Comparison of ENCODE assay signal across 17 mouse cellular contexts in genomic region chr14:27662251-27662650, GRCm38 (mm10). TPM values are rescaled to one million over a fixed set of nuclear protein-coding genes. Genes with fewer than 3 reads are reported as not detected.
A peak's percentile ranks its signal among the peaks of the same experiment; 100 is the strongest.
DNase-seq lines count a peak whose midpoint lies in the region; ATAC-seq lines count a peak whose summit lies in the region.
"Had no signal": no experiment of that assay in that cellular context is flagged by ENCODE, and none has a peak within 500 bp of the region (broad histone marks: within the 10 kb centered on the region; RNA-seq: fewer than 3 reads in every experiment).

No protein-coding gene starts in this region.

- no peak for DNase-seq in frontal cortex, postnatal 25 days (ENCODE audit: low spot score in 2 of 2)
- DNase-seq in neural tube, embryonic 10.5 days (ENCODE audit: extremely low spot score, low spot score): no peak
- DNase-seq in layer of hippocampus, adult 9-11 months: peak; percentile 49
- DNase-seq in right cerebral cortex, postnatal 25 days: peak; percentile 45
- no peak for DNase-seq in kidney, postnatal 14 days
- DNase-seq: cerebellum, postnatal 36 days; heart, adult 18-20 months; heart, postnatal 14 days; kidney, adult 2 months; lung, postnatal 36 days; thymus, postnatal 4 days had no signal

- H3K4me2 ChIP-seq in neural tube, embryonic 13.5 days: no peak overlapping the region
- H3K4me2 ChIP-seq: midbrain, embryonic 12.5 days had no signal

- no peaks in the 10 kb centered on the region for H3K27me3 ChIP-seq in neural tube, embryonic 13.5 days
- H3K27me3 ChIP-seq: midbrain, embryonic 12.5 days had no signal

- 0 out of 2 replicates have a peak, but pooled peaks have one; percentile 25 for ATAC-seq in frontal cortex, adult (ENCODE audit: low TSS enrichment)
- ATAC-seq in neural tube, embryonic 13.5 days (ENCODE audit: low read depth): 0 out of 2 replicates have a peak, but pooled peaks have one; percentile 19
- no peak for ATAC-seq in inflammation-experienced regulatory T-cells, adult 6 months

- H3K9ac ChIP-seq in neural tube, embryonic 13.5 days: no peak overlapping the region
- H3K9ac ChIP-seq: liver, embryonic 14.5 days; midbrain, embryonic 12.5 days had no signal

- H3K9me3 ChIP-seq in neural tube, embryonic 13.5 days: no peaks in the 10 kb centered on the region
- H3K9me3 ChIP-seq: midbrain, embryonic 12.5 days had no signal

- H3K4me3 ChIP-seq in neural tube, embryonic 13.5 days: no peak overlapping the region
- H3K4me3 ChIP-seq: midbrain, embryonic 12.5 days had no signal

- 0 out of 2 replicates have a peak overlapping the region, but pooled peaks have one; percentile 34 for H3K27ac ChIP-seq in neural tube, embryonic 13.5 days (replicated peaks)
- H3K27ac ChIP-seq: liver, embryonic 14.5 days; midbrain, embryonic 12.5 days; stomach, postnatal 0 days had no signal

- H3K4me1 ChIP-seq in neural tube, embryonic 13.5 days (replicated peaks): peaks cover 9% of the 10 kb centered on the region
- H3K4me1 ChIP-seq: midbrain, embryonic 12.5 days had no signal

- no peaks in the 10 kb centered on the region for H3K36me3 ChIP-seq in neural tube, embryonic 13.5 days
- H3K36me3 ChIP-seq: midbrain, embryonic 12.5 days had no signal

RNA-seq across cellular contexts. Expression of gene Erc2, which starts 40.0 kb away (rescaled TPM):
- 58.0 and 62.6 TPM in 2 replicates for polyA plus RNA-seq in neural tube, embryonic 13.5 days (2015; fragmentation: Nextera tagmentation; extraction: Ambion mirVana)
- under 1 TPM in 1 of 3 experiments, not detected in 2; 0.27 TPM for polyA plus RNA-seq in inflammation-experienced regulatory T-cells, adult 6 months (2017; shearing (Covaris generic))

Comparison
In these comparisons a context has a peak if more than half of its experiments do, and no peak if none do; other contexts are left out.
1. DNase-seq: peak in layer of hippocampus, adult 9-11 months (single experiment) and right cerebral cortex, postnatal 25 days (single experiment); none in frontal cortex, postnatal 25 days (0 of 2), neural tube, embryonic 10.5 days (single experiment) and kidney, postnatal 14 days (single experiment).
2. RNA of gene Erc2, which starts 40.0 kb away (polyA plus RNA-seq): 58.0 to 62.6 TPM in neural tube, embryonic 13.5 days; 0.27 TPM in inflammation-experienced regulatory T-cells, adult 6 months; every median in the first group is over 10 times any median in the second.